Mouse (Mus musculus) C2C12 (cell line): ENCODE data around the gene Evpl.

Source experiments
- CTCF ChIP-seq: IDR thresholded peaks from one replicate; pipeline ENCODE4 v1.5.1; 2011; ENCODE audit not compliant: control insufficient read depth, insufficient read depth, insufficient read length
- FOSL1 ChIP-seq: IDR thresholded peaks from one replicate; pipeline ENCODE4 v1.8.0; 2011; ENCODE audit warnings: mild to moderate bottlenecking, low read length; ENCODE audit not compliant: poor library complexity, insufficient read depth, severe bottlenecking
- MYOD1 ChIP-seq: IDR thresholded peaks from one replicate; pipeline ENCODE4 v1.6.1; 2011; ENCODE audit warnings: low read depth; ENCODE audit not compliant: control insufficient read depth, insufficient read length
- USF1 ChIP-seq: IDR thresholded peaks from one replicate; pipeline ENCODE4 v1.6.1; 2011; ENCODE audit warnings: low read depth, mild to moderate bottlenecking, control low read depth, moderate library complexity

- TF ChIP-seq CTCF (no peak), MYOD1 (no peak), FOSL1 (no peak), USF1 (no peak)
These were observed at the start of gene Evpl for GRCm38 (mm10) chr11:116237742-116238395.
